Mouse (Mus musculus) E14TG2a.4 (cell line): ENCODE results near the gene Anxa2.

Experiments
- CTCF ChIP-seq: conservative IDR thresholded peaks from 2 replicates; pipeline ENCODE4 v1.5.1; 2014; ENCODE audit warnings: low read length
- NANOG ChIP-seq: IDR thresholded peaks from 2 replicates; pipeline ENCODE4 v1.6.1; 2014; ENCODE audit warnings: borderline replicate concordance, low read length, mixed read lengths
- POU5F1 ChIP-seq: IDR thresholded peaks from 2 replicates; pipeline ENCODE4 v1.6.1; 2014; ENCODE audit warnings: low read length, borderline replicate concordance

- TF ChIP-seq CTCF = no peak
- TF ChIP-seq NANOG = no peak
- TF ChIP-seq POU5F1 = no peak
Measured at GRCm38 (mm10) chr9:69450636-69451035, 2.8 kb upstream of the Anxa2 start.
